Mouse (Mus musculus): ENCODE measurements at regions not wholly inside any gene's neighbourhood (a gene's known extent, or its start where the extent isn't known, plus 50 kb on each side); places are given as distances from the start of the nearest gene placed in this dataset.

GRCm38 (mm10) chr16:28104255-28105076 lies 648.4 kb downstream of the Fgf12 start:
- TF ChIP-seq POLR2A (IDR thresholded peaks at IDR 0.05; ENCODE audit: extremely low read depth, insufficient read depth, low read length) (no peak), CTCF (IDR thresholded peaks at IDR 0.05; ENCODE audit: extremely low read depth, insufficient read depth, low read length) (no peak)
